Mouse (Mus musculus) CD4-positive helper T cell, adult 2 months (primary cell): ENCODE measurements at regions not wholly inside any gene's neighbourhood (a gene's known extent, or its start where the extent isn't known, plus 50 kb on each side); places are given as distances from the start of the nearest gene placed in this dataset.

Experiments used
- DNase-seq: peaks from one replicate; pipeline ENCODE4 v3.0.0-alpha.2; 2012; ENCODE audit warnings: low read depth, missing footprints, low spot score

GRCm38 (mm10) chr13:52013757-52014156 is 167.3 kb downstream of the Gadd45g start:
- peak; percentile 38 for DNase-seq

- DNase-seq, result no peak
Observed at GRCm38 (mm10) chr13:52014566-52014965, 168.1 kb downstream of the Gadd45g start.

- DNase-seq, result no peak
Observed at GRCm38 (mm10) chr13:52015066-52015465, 168.6 kb downstream of the Gadd45g start.

- no peak for DNase-seq
Observed at GRCm38 (mm10) chr13:52015496-52015895, 169.0 kb downstream of the Gadd45g start.

GRCm38 (mm10) chr13:52017598-52018190 is 171.2 kb downstream of the Gadd45g start:
- no peak for DNase-seq

GRCm38 (mm10) chr13:52019647-52020046 is 173.2 kb downstream of the Gadd45g start:
- DNase-seq, result no peak

- DNase-seq, result no peak
Observed at GRCm38 (mm10) chr13:52021150-52021549, 174.7 kb downstream of the Gadd45g start.

- DNase-seq, result no peak
Observed at GRCm38 (mm10) chr13:52021828-52022227, 175.3 kb downstream of the Gadd45g start.

GRCm38 (mm10) chr13:52022529-52022928 is 176.1 kb downstream of the Gadd45g start:
- DNase-seq, result no peak

GRCm38 (mm10) chr13:52024349-52024748 is 177.9 kb downstream of the Gadd45g start:
- no peak for DNase-seq

- DNase-seq, result peak; percentile 16
Observed at GRCm38 (mm10) chr13:52024832-52025481, 178.5 kb downstream of the Gadd45g start.

- DNase-seq, result no peak
Observed at GRCm38 (mm10) chr13:52025482-52025848, 179.0 kb downstream of the Gadd45g start.

GRCm38 (mm10) chr13:52026291-52026690 is 179.8 kb downstream of the Gadd45g start:
- peak; percentile 77 for DNase-seq

GRCm38 (mm10) chr13:52029868-52030422 is 183.5 kb downstream of the Gadd45g start:
- no peak for DNase-seq

GRCm38 (mm10) chr13:52031465-52031864 is 185.0 kb downstream of the Gadd45g start:
- no peak for DNase-seq

- peak; percentile 33 for DNase-seq
Observed at GRCm38 (mm10) chr13:52035731-52036130, 189.3 kb downstream of the Gadd45g start.

GRCm38 (mm10) chr13:52036351-52036750 is 189.9 kb downstream of the Gadd45g start:
- DNase-seq, result no peak

- DNase-seq, result no peak
Observed at GRCm38 (mm10) chr13:52037218-52037617, 190.7 kb downstream of the Gadd45g start.

GRCm38 (mm10) chr13:52041467-52042421 is 195.3 kb downstream of the Gadd45g start:
- DNase-seq, result no peak

- no peak for DNase-seq
Observed at GRCm38 (mm10) chr13:52042867-52043266, 196.4 kb downstream of the Gadd45g start.

GRCm38 (mm10) chr13:52043916-52044315 is 197.4 kb downstream of the Gadd45g start:
- DNase-seq, result no peak

GRCm38 (mm10) chr13:52045349-52045748 is 198.9 kb downstream of the Gadd45g start:
- DNase-seq, result no peak
